Mouse (Mus musculus) heart, adult 2 months (tissue): Measurements from ENCODE around the gene Rras.

Experiments
- CTCF ChIP-seq: fragments of 200-600 bp; IDR thresholded peaks from 2 replicates; pipeline ENCODE4 v1.8.1; 2022; ENCODE audit warnings: antibody characterized with exemption, mild to moderate bottlenecking, moderate library complexity
- POLR2A ChIP-seq: fragments of 200-500 bp; IDR thresholded peaks from 2 replicates; pipeline ENCODE4 v1.6.1; 2011; ENCODE audit warnings: mild to moderate bottlenecking, low read depth, low read length, control low read depth; ENCODE audit not compliant: insufficient read depth

DNA sequence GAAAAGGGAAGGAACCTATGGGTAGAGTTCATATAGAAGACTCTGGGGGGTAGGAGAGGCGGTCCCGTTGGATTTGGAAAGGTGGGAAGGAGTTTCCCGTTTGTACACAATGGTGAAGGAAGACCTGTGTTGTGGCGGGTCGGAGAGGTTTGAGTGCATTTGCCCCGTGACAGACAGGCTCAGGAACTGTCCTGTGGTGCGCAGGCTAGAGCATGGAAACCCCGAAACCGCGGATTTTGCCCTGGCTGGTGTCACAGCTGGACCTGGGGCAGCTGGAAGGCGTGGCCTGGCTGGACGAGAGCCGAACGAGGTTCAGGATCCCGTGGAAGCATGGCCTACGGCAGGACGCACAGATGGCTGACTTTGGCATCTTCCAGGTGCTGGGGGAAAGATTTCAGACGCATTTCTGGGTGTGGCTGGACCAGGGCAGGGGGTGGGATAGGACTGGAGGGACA, 19.2 kb upstream of the Rras start, which contains the start of gene Bcl2l12:
- TF ChIP-seq CTCF (no peak), POLR2A (no peak)
